Mouse (Mus musculus) neural tube, embryonic 13.5 days (tissue): ENCODE data around the gene Klrg1. TPM values are rescaled to one million over a fixed set of nuclear protein-coding genes. Genes with fewer than 3 reads are reported as not detected.

Source experiments
- ATAC-seq: fragments of 200-750 bp; cut with Nextera tagmentation; 2 replicates; pipeline ENCODE4 v1.8.0; 2017; ENCODE audit warnings: low read depth, mild to moderate bottlenecking, moderate TSS enrichment, moderate library complexity
- H3K27ac ChIP-seq: fragments of 300-500 bp; sonication (generic); replicated peaks from 2 replicates; pipeline ENCODE4 v1.5.1; 2015; ENCODE audit warnings: moderate library complexity, mild to moderate bottlenecking, inconsistent platforms
- H3K27me3 ChIP-seq: fragments of 300-500 bp; sonication (generic); 2 replicates; pipeline ENCODE4 v1.6.1; 2015; ENCODE audit warnings: mild to moderate bottlenecking, inconsistent platforms
- H3K36me3 ChIP-seq: fragments of 300-500 bp; sonication (generic); 2 replicates; pipeline ENCODE4 v1.6.1; 2015; ENCODE audit warnings: mild to moderate bottlenecking, inconsistent platforms
- H3K4me1 ChIP-seq: fragments of 300-500 bp; sonication (generic); replicated peaks from 2 replicates; pipeline ENCODE4 v1.6.1; 2015; ENCODE audit warnings: inconsistent platforms
- H3K4me2 ChIP-seq: fragments of 300-500 bp; sonication (generic); 2 replicates; pipeline ENCODE4 v1.6.1; 2015; ENCODE audit warnings: inconsistent platforms, mild to moderate bottlenecking, moderate library complexity
- H3K4me3 ChIP-seq: fragments of 300-500 bp; sonication (generic); 2 replicates; pipeline ENCODE4 v1.5.1; 2015; ENCODE audit warnings: mild to moderate bottlenecking, inconsistent platforms
- H3K9ac ChIP-seq: fragments of 300-500 bp; sonication (generic); 2 replicates; pipeline ENCODE4 v1.6.1; 2015; ENCODE audit warnings: moderate library complexity, mild to moderate bottlenecking, inconsistent platforms
- H3K9me3 ChIP-seq: fragments of 300-500 bp; sonication (generic); 2 replicates; pipeline ENCODE4 v1.6.1; 2016; ENCODE audit warnings: inconsistent platforms
- WGBS: fragments of 180-500 bp; shearing (Covaris S2); methylation state at CpG from one replicate; pipeline ENCODE4 v1.1.7; 2015; 5-methylcytosine and 5-hydroxymethylcytosine counted together
- polyA plus RNA-seq: library from polyadenylated mRNA; unstranded; fragments of >200 nt; fragmentation: Nextera tagmentation; extraction: Ambion mirVana; gene quantifications from 2 replicates; pipeline ENCODE4 v1.2.1, GENCODE M21; 2015

Klrg1 gene
- polyA plus RNA-seq, 1 experiment from 2014 or later, result 0.63 TPM

DNA sequence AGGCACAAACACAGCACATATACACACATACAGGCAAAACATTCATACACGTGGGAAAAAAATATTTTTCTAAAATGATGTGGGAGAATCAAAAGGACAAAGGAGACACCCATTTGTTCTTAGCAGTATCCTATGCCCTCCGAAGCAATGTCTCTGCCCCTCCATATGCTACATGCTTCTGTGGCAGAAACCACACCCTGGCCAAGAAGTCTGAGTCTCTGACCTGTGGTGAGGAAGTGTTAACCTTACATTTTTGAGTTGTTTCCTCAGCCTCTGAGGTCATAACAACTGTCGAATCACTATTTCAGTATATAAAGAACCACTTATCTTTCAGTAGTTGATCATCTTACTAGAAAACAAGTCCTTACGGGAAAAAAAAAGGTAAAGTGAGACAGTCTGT lies 20.0 kb upstream of the Klrg1 start:
- 87% methylated on average over 4 of the region's 4 CpGs for WGBS

GRCm38 (mm10) chr6:122302121-122302520 lies 19.4 kb upstream of the Klrg1 start:
- Histone ChIP-seq H3K4me2 (no peak overlapping the region), H3K36me3 (no peaks in the 10 kb centered on the region), H3K4me3 (no peak overlapping the region), H3K27me3 (no peaks in the 10 kb centered on the region), H3K27ac (no peak overlapping the region), H3K4me1 (peaks cover 4% of the 10 kb centered on the region; the same call in 1 of the 2 replicates), H3K9ac (no peak overlapping the region), H3K9me3 (no peaks in the 10 kb centered on the region)
- 41% methylated on average over 1 of the region's 1 CpGs for WGBS
- ATAC-seq, result no peak

More for the DNA sequence above, 20.0 kb upstream of the Klrg1 start:
- no peak overlapping the region for H3K4me3 ChIP-seq
- no peaks in the 10 kb centered on the region for H3K36me3 ChIP-seq
- H3K4me1 ChIP-seq, result 0 out of 2 replicates have a peak, but pooled peaks cover 3% of the 10 kb centered on the region
- ATAC-seq, result no peak
- H3K27ac ChIP-seq, result no peak overlapping the region
- H3K9ac ChIP-seq, result no peak overlapping the region
- H3K27me3 ChIP-seq, result no peaks in the 10 kb centered on the region
- H3K9me3 ChIP-seq, result no peaks in the 10 kb centered on the region
- H3K4me2 ChIP-seq, result no peak overlapping the region

GRCm38 (mm10) chr6:122299621-122300133 lies 17.0 kb upstream of the Klrg1 start:
- ATAC-seq, result no peak
- no peak overlapping the region for H3K4me3 ChIP-seq
- peaks cover 15% of the 10 kb centered on the region for H3K4me1 ChIP-seq
- H3K9ac ChIP-seq, result no peak overlapping the region
- H3K27ac ChIP-seq, result no peak overlapping the region
- WGBS, result 78% methylated on average over 3 of the region's 3 CpGs
- H3K4me2 ChIP-seq, result no peak overlapping the region
- no peaks in the 10 kb centered on the region for H3K9me3 ChIP-seq
- no peaks in the 10 kb centered on the region for H3K27me3 ChIP-seq
- no peaks in the 10 kb centered on the region for H3K36me3 ChIP-seq

- peak overlapping the region; percentile 87; the same call in 1 of the 2 replicates for H3K27ac ChIP-seq
These were observed 15.5 kb upstream of the Klrg1 start for GRCm38 (mm10) chr6:122298223-122298609.

DNA sequence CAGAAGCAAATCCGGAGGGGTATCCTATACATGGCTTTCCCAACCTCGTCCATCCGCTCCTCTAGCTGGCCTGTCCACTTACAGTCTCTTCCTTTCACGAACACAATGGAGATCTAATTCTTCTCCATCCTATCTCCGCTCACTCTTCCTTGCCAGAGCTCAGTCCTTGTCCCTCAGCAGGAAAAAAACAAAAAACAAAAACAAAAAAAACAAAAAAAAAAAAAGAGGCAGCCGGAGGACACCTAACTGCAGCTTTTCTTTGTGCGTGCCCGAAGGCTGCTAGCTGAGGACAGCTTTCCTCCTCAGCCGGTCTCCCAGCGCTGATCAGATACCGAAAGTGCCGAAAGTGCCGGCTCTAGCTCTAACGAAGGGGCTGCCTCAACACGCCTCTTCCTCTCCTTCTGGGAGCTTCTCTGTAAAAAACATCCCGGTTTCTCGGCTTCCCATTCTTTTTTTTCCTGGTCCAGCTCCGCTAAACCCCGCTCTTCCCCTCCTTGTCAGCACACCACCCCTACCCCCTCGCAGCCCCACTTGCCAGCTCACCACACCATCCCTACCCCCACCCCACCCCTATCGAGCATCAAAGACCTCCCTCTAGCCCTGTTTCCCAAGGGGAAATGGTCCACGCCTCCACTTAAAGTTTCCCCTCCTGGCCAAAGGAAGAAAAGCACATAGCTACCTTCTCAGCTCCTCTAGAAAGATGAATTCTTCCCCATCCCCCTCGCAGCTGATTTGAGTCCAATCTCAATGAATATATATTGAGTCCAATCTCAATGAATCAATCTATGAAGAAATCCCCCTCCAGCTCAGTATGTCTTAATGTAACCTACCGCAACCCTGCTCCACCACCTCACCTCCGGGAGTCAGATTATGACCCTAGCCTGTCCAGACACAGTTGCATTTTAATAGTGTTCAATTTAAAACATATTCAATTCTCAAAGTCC lies 14.9 kb upstream of the Klrg1 start:
- Histone ChIP-seq H3K9me3 (no peaks in the 10 kb centered on the region), H3K4me2 (peak overlapping the region; percentile 70), H3K9ac (peak overlapping the region; percentile 82), H3K4me3 (peak overlapping the region; percentile 49), H3K27me3 (no peaks in the 10 kb centered on the region), H3K36me3 (no peaks in the 10 kb centered on the region), H3K4me1 (peaks cover 15% of the 10 kb centered on the region), H3K27ac (peak overlapping the region; percentile 87)
- ATAC-seq, result peak; percentile 84
- 4% methylated on average over 25 of the region's 25 CpGs for WGBS

More at GRCm38 (mm10) chr6:122298223-122298609, 15.5 kb upstream of the Klrg1 start:
- H3K4me1 ChIP-seq, result peaks cover 15% of the 10 kb centered on the region
- 62% methylated on average over 4 of the region's 4 CpGs for WGBS
- no peaks in the 10 kb centered on the region for H3K36me3 ChIP-seq
- no peak overlapping the region; the same call in 1 of the 2 replicates for H3K9ac ChIP-seq
- H3K27me3 ChIP-seq, result no peaks in the 10 kb centered on the region
- peak; percentile 32; the same call in 1 of the 2 replicates for ATAC-seq
- no peak overlapping the region for H3K4me3 ChIP-seq
- peak overlapping the region; percentile 70; the same call in 1 of the 2 replicates for H3K4me2 ChIP-seq
- no peaks in the 10 kb centered on the region for H3K9me3 ChIP-seq

DNA sequence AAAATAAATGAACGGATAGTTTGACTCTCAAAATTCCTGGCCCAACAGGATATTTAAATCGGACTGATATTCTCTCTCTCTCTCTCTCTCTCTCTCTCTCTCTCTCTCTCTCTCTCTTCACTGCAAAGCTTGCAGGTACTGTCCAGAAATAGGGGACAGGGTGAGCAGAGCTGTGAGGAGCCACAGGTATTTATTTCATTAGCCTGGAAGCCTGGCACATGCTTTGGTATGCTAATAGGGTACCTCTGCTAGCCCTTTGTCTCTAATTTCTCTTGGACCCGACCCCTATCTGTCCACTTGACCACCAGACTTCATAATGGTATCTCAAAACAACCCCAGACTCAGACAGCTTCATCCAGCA lies 14.2 kb upstream of the Klrg1 start:
- peak; percentile 57 for ATAC-seq
- Histone ChIP-seq H3K4me1 (peaks cover 15% of the 10 kb centered on the region), H3K27ac (peak overlapping the region; percentile 87), H3K4me3 (peak overlapping the region; percentile 49), H3K36me3 (no peaks in the 10 kb centered on the region), H3K27me3 (no peaks in the 10 kb centered on the region), H3K9me3 (no peaks in the 10 kb centered on the region), H3K4me2 (peak overlapping the region; percentile 70), H3K9ac (peak overlapping the region; percentile 82)
- 39% methylated on average over 3 of the region's 3 CpGs for WGBS

DNA sequence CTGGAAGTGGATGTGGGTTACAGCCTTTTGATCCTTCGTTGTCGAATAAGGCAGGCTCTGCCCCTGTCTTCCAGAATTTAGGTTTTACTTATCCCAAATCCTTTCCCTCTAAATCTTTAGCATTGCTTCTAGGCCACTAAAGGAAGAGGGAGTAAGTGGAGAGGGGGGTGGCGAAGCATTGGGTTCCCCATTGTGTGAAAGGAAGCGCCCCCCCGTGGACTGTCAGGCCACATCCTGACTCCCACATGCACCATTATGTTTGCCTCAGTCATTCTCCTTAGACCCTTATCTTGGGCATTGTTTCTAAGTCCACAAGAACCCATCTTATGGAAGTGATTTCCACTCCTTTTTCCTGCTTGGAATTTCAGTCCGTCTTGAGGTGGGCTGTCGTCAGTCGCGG lies 12.6 kb upstream of the Klrg1 start:
- Histone ChIP-seq H3K27ac (no peak overlapping the region), H3K36me3 (no peaks in the 10 kb centered on the region), H3K9me3 (no peaks in the 10 kb centered on the region), H3K4me3 (no peak overlapping the region), H3K4me1 (peaks cover 17% of the 10 kb centered on the region), H3K4me2 (no peak overlapping the region), H3K9ac (no peak overlapping the region), H3K27me3 (no peaks in the 10 kb centered on the region)
- 58% methylated on average over 9 of the region's 9 CpGs for WGBS
- no peak for ATAC-seq

DNA sequence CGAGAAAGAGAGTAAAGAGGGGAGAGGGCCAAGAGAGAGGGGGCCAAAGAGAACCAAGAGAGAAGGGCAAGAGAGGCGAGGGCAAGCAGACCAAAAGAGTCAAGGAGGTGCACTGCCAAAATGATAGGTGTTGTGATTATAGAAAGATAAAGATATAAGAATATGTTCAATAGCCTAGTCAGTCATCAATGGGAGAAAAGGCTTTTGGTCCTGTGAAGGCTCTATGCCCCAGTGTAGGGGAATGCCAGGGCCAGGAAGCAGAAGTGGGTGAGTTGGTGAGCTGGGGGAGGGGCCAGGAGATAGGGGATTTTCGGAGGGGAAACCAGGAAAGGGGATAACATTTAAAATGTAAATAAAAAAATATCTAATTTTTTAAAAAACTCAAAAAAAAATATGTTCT lies 11.6 kb upstream of the Klrg1 start:
- no peak overlapping the region for H3K27ac ChIP-seq
- peaks cover 20% of the 10 kb centered on the region for H3K4me1 ChIP-seq
- H3K9ac ChIP-seq, result no peak overlapping the region
- no peaks in the 10 kb centered on the region for H3K9me3 ChIP-seq
- H3K27me3 ChIP-seq, result no peaks in the 10 kb centered on the region
- H3K4me2 ChIP-seq, result no peak overlapping the region
- no peak overlapping the region for H3K4me3 ChIP-seq
- H3K36me3 ChIP-seq, result no peaks in the 10 kb centered on the region
- ATAC-seq, result no peak
- WGBS, result 75% methylated on average over 3 of the region's 3 CpGs

GRCm38 (mm10) chr6:122293796-122294195 lies 11.1 kb upstream of the Klrg1 start:
- peaks cover 20% of the 10 kb centered on the region for H3K4me1 ChIP-seq
- no peaks in the 10 kb centered on the region for H3K9me3 ChIP-seq
- no peak for ATAC-seq
- no peak overlapping the region for H3K27ac ChIP-seq
- WGBS, result 93% methylated on average over 9 of the region's 9 CpGs
- H3K36me3 ChIP-seq, result no peaks in the 10 kb centered on the region
- no peak overlapping the region for H3K4me2 ChIP-seq
- no peaks in the 10 kb centered on the region for H3K27me3 ChIP-seq
- H3K4me3 ChIP-seq, result no peak overlapping the region
- no peak overlapping the region for H3K9ac ChIP-seq

DNA sequence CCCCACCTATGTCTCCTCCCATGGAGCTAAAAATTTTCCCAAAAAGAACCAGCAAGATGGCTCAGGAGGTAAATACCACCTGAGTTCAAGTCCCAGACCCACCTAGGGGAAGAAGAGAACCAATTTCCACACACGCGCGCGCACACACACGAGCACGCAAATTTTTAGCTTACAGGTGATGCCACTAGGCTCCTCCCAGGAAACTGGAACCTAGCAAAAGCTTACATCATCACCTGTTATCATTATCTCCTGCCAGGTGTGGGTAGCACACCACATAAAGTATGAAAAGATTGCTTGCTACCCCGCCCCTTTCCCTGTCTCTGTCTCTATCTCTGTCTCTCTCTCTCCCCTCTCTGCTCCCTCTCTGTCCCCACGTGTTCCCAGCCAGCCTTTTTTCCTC lies 10.4 kb upstream of the Klrg1 start:
- no peak overlapping the region for H3K27ac ChIP-seq
- no peaks in the 10 kb centered on the region for H3K27me3 ChIP-seq
- H3K4me1 ChIP-seq, result peaks cover 20% of the 10 kb centered on the region
- ATAC-seq, result no peak
- H3K9me3 ChIP-seq, result no peaks in the 10 kb centered on the region
- no peaks in the 10 kb centered on the region for H3K36me3 ChIP-seq
- H3K9ac ChIP-seq, result no peak overlapping the region
- no peak overlapping the region for H3K4me3 ChIP-seq
- H3K4me2 ChIP-seq, result no peak overlapping the region
- 93% methylated on average over 8 of the region's 8 CpGs for WGBS

DNA sequence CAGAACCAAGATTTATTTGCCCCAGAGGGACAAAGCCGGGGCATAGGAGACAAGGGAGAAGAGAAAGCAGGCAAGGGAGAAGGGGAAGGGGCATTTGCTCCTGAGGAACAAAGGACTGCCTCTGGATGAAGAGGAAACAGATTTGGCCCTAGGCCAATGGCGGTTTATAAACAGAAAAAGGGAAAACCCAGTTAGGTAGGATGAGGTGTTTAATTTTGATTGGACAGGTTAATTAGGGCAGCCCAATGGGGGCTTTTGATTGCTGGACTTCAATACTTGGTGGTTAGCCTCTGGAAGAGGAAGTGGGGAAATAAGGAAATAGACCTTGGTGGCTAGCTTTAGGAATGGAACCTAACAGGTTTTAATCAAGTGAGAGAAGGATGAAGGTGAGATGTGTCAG lies 9.5 kb upstream of the Klrg1 start:
- ATAC-seq, result no peak
- Histone ChIP-seq H3K4me1 (peaks cover 16% of the 10 kb centered on the region), H3K4me3 (no peak overlapping the region), H3K36me3 (no peaks in the 10 kb centered on the region), H3K4me2 (no peak overlapping the region), H3K27me3 (no peaks in the 10 kb centered on the region), H3K9me3 (no peaks in the 10 kb centered on the region), H3K9ac (no peak overlapping the region), H3K27ac (no peak overlapping the region)
- WGBS, result 52% methylated on average over 2 of the region's 2 CpGs

- H3K36me3 ChIP-seq, result no peaks in the 10 kb centered on the region
- H3K27ac ChIP-seq, result no peak overlapping the region
- ATAC-seq, result no peak
- WGBS, result 79% methylated on average over 3 of the region's 3 CpGs
- H3K9ac ChIP-seq, result no peak overlapping the region
- H3K4me1 ChIP-seq, result peaks cover 12% of the 10 kb centered on the region
- H3K4me2 ChIP-seq, result no peak overlapping the region
- H3K9me3 ChIP-seq, result no peaks in the 10 kb centered on the region
- H3K27me3 ChIP-seq, result no peaks in the 10 kb centered on the region
- H3K4me3 ChIP-seq, result no peak overlapping the region
These were observed 9.1 kb upstream of the Klrg1 start for GRCm38 (mm10) chr6:122291735-122292134.
